Mouse (Mus musculus) lung, embryonic 14.5 days (tissue): ENCODE measurements around the gene Ntm. TPM values are rescaled to one million over a fixed set of nuclear protein-coding genes. Genes with fewer than 3 reads are reported as not detected.

ENCODE experiments used
- ATAC-seq: fragments of 200-750 bp; cut with Nextera tagmentation; 2 replicates; pipeline ENCODE4 v1.8.0; 2017; ENCODE audit warnings: mild to moderate bottlenecking, moderate TSS enrichment, moderate library complexity; ENCODE audit not compliant: insufficient read depth
- DNase-seq: peaks from one replicate; pipeline ENCODE4 v3.0.0-alpha.2; 2015
- H3K27ac ChIP-seq: fragments of 300-500 bp; sonication (generic); 2 replicates; pipeline ENCODE4 v1.5.1; 2014; ENCODE audit warnings: low read depth, mild to moderate bottlenecking, moderate library complexity
- H3K27me3 ChIP-seq: fragments of 300-500 bp; sonication (generic); 2 replicates; pipeline ENCODE4 v1.6.1; 2014; ENCODE audit warnings: low read length, control low read depth; ENCODE audit not compliant: insufficient read depth
- H3K36me3 ChIP-seq: fragments of 300-500 bp; sonication (generic); 2 replicates; pipeline ENCODE4 v1.6.1; 2014; ENCODE audit warnings: control low read depth; ENCODE audit not compliant: insufficient read depth
- H3K4me1 ChIP-seq: fragments of 300-500 bp; sonication (generic); 2 replicates; pipeline ENCODE4 v1.6.1; 2014; ENCODE audit warnings: antibody characterized with exemption, control low read depth; ENCODE audit not compliant: insufficient read depth
- H3K4me2 ChIP-seq: fragments of 300-500 bp; sonication (generic); 2 replicates; pipeline ENCODE4 v1.6.1; 2014; ENCODE audit warnings: mild to moderate bottlenecking
- H3K4me3 ChIP-seq: fragments of 300-500 bp; sonication (generic); 2 replicates; pipeline ENCODE4 v1.5.1; 2014; ENCODE audit warnings: low read depth, low read length
- H3K9ac ChIP-seq: fragments of 300-500 bp; sonication (generic); 2 replicates; pipeline ENCODE4 v1.6.1; 2014
- H3K9me3 ChIP-seq: fragments of 300-500 bp; sonication (generic); 2 replicates; pipeline ENCODE4 v1.6.1; 2016; ENCODE audit warnings: low read depth, low read length, control low read depth
- CTCF ChIP-seq: IDR thresholded peaks from 2 replicates; pipeline ENCODE4 v1.5.1; 2016; ENCODE audit warnings: antibody characterized with exemption, low read depth
- WGBS: fragments of 180-500 bp; shearing (Covaris S2); extraction: QIAGEN DNeasy Blood & Tissue Kit; methylation state at CpG from one replicate; pipeline ENCODE4 v1.1.7; 2014; 5-methylcytosine and 5-hydroxymethylcytosine counted together
- polyA plus RNA-seq: library from polyadenylated mRNA; unstranded; fragments of >200 nt; fragmentation: Nextera tagmentation; extraction: Ambion mirVana; gene quantifications from 2 replicates; pipeline ENCODE4 v1.2.1, GENCODE M21; 2014

Ntm gene
- polyA plus RNA-seq, 1 experiment from 2014 or later = 22.1 TPM

- H3K4me2 ChIP-seq = no peak overlapping the region
- no peak overlapping the region for H3K27ac ChIP-seq
- no peaks in the 10 kb centered on the region for H3K27me3 ChIP-seq
- H3K9me3 ChIP-seq = no peaks in the 10 kb centered on the region
- no peak overlapping the region for H3K4me3 ChIP-seq
- no peak for TF ChIP-seq CTCF
- 30% methylated on average over 2 of the region's 2 CpGs for WGBS
- H3K4me1 ChIP-seq = no peaks in the 10 kb centered on the region
- ATAC-seq (no peak), DNase-seq (peak; percentile 56)
- H3K36me3 ChIP-seq = no peaks in the 10 kb centered on the region
- H3K9ac ChIP-seq = no peak overlapping the region
Observed at GRCm38 (mm10) chr9:29202196-29202595, 760.7 kb downstream of the Ntm start.

DNA sequence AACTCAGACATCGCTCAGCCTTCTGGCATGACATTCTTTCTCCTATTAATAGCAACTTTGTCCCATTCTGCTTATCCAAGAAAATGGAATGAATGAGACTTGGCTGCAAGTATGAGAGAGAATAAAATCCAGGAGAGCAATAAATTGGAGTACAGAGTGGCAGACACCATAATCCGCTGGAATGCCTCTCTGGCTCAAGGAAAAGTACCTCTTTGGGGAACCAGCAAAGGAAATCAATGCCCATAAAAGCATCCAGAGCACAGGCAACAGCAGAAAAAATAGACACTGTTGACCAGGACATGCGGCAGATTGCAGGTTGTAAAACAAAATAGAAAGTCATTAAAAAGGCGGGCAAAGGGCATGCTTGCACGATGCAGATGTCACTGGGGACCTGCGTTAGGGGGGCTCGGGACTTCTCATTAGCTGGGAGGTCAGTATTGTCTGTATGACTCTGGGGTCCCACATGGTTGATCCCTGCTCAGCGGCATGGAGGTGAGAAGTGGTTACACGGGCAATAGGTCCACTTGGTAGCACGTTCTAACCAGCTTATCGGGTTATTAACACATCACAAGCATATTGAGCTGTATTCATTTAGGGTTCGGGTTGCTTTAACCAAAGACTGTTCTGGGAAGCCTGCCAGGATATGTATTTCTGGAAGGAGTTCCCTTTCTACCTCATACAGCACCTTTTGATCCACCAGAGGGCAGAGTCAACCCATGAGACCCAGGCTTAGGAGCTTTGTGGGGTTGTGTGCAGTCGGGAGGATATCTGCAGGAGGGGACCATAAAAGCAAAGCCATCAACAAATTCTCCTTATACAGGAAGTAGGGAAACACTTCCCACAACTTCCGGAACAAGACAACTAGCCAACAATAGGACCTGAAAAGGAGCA, 761.5 kb downstream of the Ntm start:
- peak; percentile 77 for TF ChIP-seq CTCF
- no peaks in the 10 kb centered on the region for H3K36me3 ChIP-seq
- H3K9ac ChIP-seq = no peak overlapping the region
- no peaks in the 10 kb centered on the region for H3K9me3 ChIP-seq
- H3K4me1 ChIP-seq = no peaks in the 10 kb centered on the region
- H3K27ac ChIP-seq = no peak overlapping the region
- H3K27me3 ChIP-seq = no peaks in the 10 kb centered on the region
- WGBS = 53% methylated on average over 14 of the region's 14 CpGs
- peak; percentile 89 for DNase-seq
- H3K4me2 ChIP-seq = no peak overlapping the region
- no peak overlapping the region for H3K4me3 ChIP-seq
- ATAC-seq = peak; percentile 85

GRCm38 (mm10) chr9:29197046-29197445, 765.9 kb downstream of the Ntm start:
- no peak overlapping the region for H3K4me2 ChIP-seq
- no peaks in the 10 kb centered on the region for H3K4me1 ChIP-seq
- H3K9ac ChIP-seq = no peak overlapping the region
- no peak overlapping the region for H3K4me3 ChIP-seq
- H3K27me3 ChIP-seq = no peaks in the 10 kb centered on the region
- DNase-seq (no peak), ATAC-seq (no peak)
- H3K9me3 ChIP-seq = no peaks in the 10 kb centered on the region
- no peak overlapping the region for H3K27ac ChIP-seq
- WGBS = 79% methylated on average over 3 of the region's 3 CpGs
- TF ChIP-seq CTCF = no peak
- no peaks in the 10 kb centered on the region for H3K36me3 ChIP-seq

DNA sequence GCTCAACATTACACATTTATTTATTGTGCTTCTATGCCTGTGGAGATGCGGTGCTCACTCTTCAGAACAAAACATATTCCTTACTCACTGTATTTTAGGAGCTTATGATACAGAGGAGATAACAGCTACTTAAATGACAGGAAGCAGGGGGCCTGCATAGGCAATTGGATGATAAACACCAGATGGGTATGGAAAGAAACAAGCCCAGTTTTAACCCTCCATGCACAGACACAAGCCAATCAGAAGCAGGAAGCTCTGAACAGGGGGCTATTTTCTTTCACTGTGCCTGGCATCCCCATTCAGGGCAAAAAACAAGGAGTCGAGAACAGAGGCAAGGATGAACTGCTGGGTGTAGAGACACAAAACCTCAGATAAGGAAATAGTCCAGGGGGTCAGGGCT, 768.7 kb downstream of the Ntm start:
- H3K27me3 ChIP-seq = no peaks in the 10 kb centered on the region
- no peak overlapping the region for H3K4me3 ChIP-seq
- DNase-seq (no peak), ATAC-seq (no peak)
- no peaks in the 10 kb centered on the region for H3K36me3 ChIP-seq
- WGBS = 61% methylated on average over 2 of the region's 2 CpGs
- no peak overlapping the region for H3K9ac ChIP-seq
- no peak overlapping the region for H3K4me2 ChIP-seq
- H3K27ac ChIP-seq = no peak overlapping the region
- no peaks in the 10 kb centered on the region for H3K9me3 ChIP-seq
- no peak for TF ChIP-seq CTCF
- H3K4me1 ChIP-seq = no peaks in the 10 kb centered on the region

DNA sequence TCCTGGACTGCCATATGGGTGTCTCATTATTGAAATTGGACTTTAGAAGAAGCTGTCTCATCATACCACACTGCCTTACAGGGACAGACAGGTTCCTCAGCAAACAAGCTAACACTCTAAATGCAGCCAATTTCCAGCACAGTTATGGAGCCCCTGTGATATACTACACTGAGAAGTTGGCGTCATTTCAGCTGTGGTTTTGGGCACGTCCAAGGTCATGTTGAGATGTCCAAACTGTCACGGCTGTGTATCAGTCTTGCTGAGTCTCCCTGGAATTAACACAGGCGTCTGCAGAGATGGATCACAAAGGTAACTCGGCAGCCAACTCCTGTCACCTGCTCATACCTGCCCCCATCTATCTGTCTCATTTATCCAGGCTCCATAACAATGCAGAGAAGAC, 779.9 kb downstream of the Ntm start:
- TF ChIP-seq CTCF = no peak
- H3K27ac ChIP-seq = no peak overlapping the region
- no peak for ATAC-seq
- no peaks in the 10 kb centered on the region for H3K9me3 ChIP-seq
- H3K36me3 ChIP-seq = no peaks in the 10 kb centered on the region
- WGBS = 67% methylated on average over 5 of the region's 5 CpGs
- H3K27me3 ChIP-seq = no peaks in the 10 kb centered on the region
- no peak overlapping the region for H3K4me2 ChIP-seq
- no peaks in the 10 kb centered on the region for H3K4me1 ChIP-seq
- DNase-seq = no peak
- H3K9ac ChIP-seq = no peak overlapping the region
- H3K4me3 ChIP-seq = no peak overlapping the region

GRCm38 (mm10) chr9:29181661-29182060, 781.3 kb downstream of the Ntm start:
- WGBS = 85% methylated on average over 2 of the region's 2 CpGs
- H3K4me3 ChIP-seq = no peak overlapping the region

DNA sequence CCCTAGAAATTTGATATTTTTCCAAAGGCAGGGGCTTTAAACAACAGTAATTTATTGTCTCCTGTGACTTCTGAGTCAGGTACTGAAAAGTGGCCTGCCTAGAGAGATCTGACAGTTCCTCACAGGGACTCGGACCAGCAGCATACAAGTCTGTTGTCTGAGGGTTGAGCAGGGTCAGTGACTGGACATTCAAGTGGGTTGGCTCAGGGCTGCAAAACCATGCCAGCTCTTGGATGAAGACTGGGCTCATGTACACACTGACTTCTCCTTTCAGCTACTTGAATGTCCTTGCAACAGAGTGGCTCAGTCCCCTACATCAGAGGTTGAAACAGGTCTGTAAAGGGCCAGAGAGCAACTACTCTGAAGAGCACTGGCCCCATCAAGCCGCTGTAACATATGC, 797.2 kb downstream of the Ntm start:
- Histone ChIP-seq H3K27me3 (no peaks in the 10 kb centered on the region), H3K4me1 (no peaks in the 10 kb centered on the region), H3K9ac (no peak overlapping the region), H3K4me3 (no peak overlapping the region), H3K9me3 (no peaks in the 10 kb centered on the region), H3K36me3 (no peaks in the 10 kb centered on the region), H3K27ac (no peak overlapping the region), H3K4me2 (no peak overlapping the region)
- no peak for ATAC-seq
- DNase-seq = no peak
- WGBS = 55% methylated on average over 2 of the region's 2 CpGs
- no peak for TF ChIP-seq CTCF

More at GRCm38 (mm10) chr9:29181661-29182060, 781.3 kb downstream of the Ntm start:
- H3K4me2 ChIP-seq = no peak overlapping the region
- H3K36me3 ChIP-seq = no peaks in the 10 kb centered on the region
- DNase-seq (no peak), ATAC-seq (no peak)
- H3K27me3 ChIP-seq = no peaks in the 10 kb centered on the region
- no peak for TF ChIP-seq CTCF
- H3K27ac ChIP-seq = no peak overlapping the region
- H3K4me1 ChIP-seq = no peaks in the 10 kb centered on the region
- no peaks in the 10 kb centered on the region for H3K9me3 ChIP-seq
- H3K9ac ChIP-seq = no peak overlapping the region
